Mouse (Mus musculus): ENCODE measurements at regions not wholly inside any gene's neighbourhood (a gene's known extent, or its start where the extent isn't known, plus 50 kb on each side); places are given as distances from the start of the nearest gene placed in this dataset.

- DNase-seq, result no peak
These were observed 240.0 kb downstream of the Mycn start for GRCm38 (mm10) chr12:12701735-12702134.

GRCm38 (mm10) chr12:12701060-12701667 lies 240.6 kb downstream of the Mycn start:
- no peak for DNase-seq

GRCm38 (mm10) chr12:12693838-12694777 lies 247.6 kb downstream of the Mycn start:
- no peak for DNase-seq

GRCm38 (mm10) chr12:12687376-12687775 lies 254.3 kb downstream of the Mycn start:
- no peak for DNase-seq

GRCm38 (mm10) chr12:12685217-12685522 lies 256.5 kb downstream of the Mycn start:
- DNase-seq, result no peak

- no peak for DNase-seq
These were observed 257.1 kb downstream of the Mycn start for GRCm38 (mm10) chr12:12684481-12685216.

GRCm38 (mm10) chr12:12683733-12684470 lies 257.8 kb downstream of the Mycn start:
- DNase-seq, result no peak

- no peak for DNase-seq
These were observed 260.6 kb downstream of the Mycn start for GRCm38 (mm10) chr12:12681101-12681500.

GRCm38 (mm10) chr12:12680371-12680921 lies 261.3 kb downstream of the Mycn start:
- peak; percentile 8 to 17 for DNase-seq

GRCm38 (mm10) chr12:12676676-12677075 lies 265.0 kb downstream of the Mycn start:
- peak in 1 of 2 experiments; percentile 11 for DNase-seq

- DNase-seq, result no peak
These were observed 271.8 kb downstream of the Mycn start for GRCm38 (mm10) chr12:12669931-12670330.

GRCm38 (mm10) chr12:12668919-12669318 lies 272.8 kb downstream of the Mycn start:
- DNase-seq, result no peak

GRCm38 (mm10) chr12:12655611-12656010 lies 286.1 kb downstream of the Mycn start:
- no peak for DNase-seq

GRCm38 (mm10) chr12:12655184-12655583 lies 286.5 kb downstream of the Mycn start:
- no peak for DNase-seq

GRCm38 (mm10) chr12:12652361-12652760 lies 289.4 kb downstream of the Mycn start:
- no peak for DNase-seq

- DNase-seq, result no peak
These were observed 291.4 kb downstream of the Mycn start for GRCm38 (mm10) chr12:12650309-12650708.

- DNase-seq, result no peak
These were observed 294.2 kb downstream of the Mycn start for GRCm38 (mm10) chr12:12647467-12647866.

- no peak for DNase-seq
These were observed 296.5 kb downstream of the Mycn start for GRCm38 (mm10) chr12:12645183-12645582.

GRCm38 (mm10) chr12:12643247-12643963 lies 298.3 kb downstream of the Mycn start:
- no peak for DNase-seq

- no peak for DNase-seq
These were observed 306.4 kb downstream of the Mycn start for GRCm38 (mm10) chr12:12635308-12635707.

GRCm38 (mm10) chr12:12627597-12627996 lies 314.1 kb downstream of the Mycn start:
- no peak for DNase-seq
